Mouse (Mus musculus) inflammation-experienced regulatory T-cells (primary cell): ENCODE data around the gene Gm6401. TPM values are rescaled to one million over a fixed set of nuclear protein-coding genes. Genes with fewer than 3 reads are reported as not detected.

ENCODE experiments used
- polyA plus RNA-seq, 2 experiments: library from polyadenylated mRNA; unstranded; fragments of 100-300 nt; shearing (Covaris generic); gene quantifications; one replicate each; pipeline ENCODE4 v1.2.1; 2017

The Gm6401 gene
- not detected for polyA plus RNA-seq

DNA sequence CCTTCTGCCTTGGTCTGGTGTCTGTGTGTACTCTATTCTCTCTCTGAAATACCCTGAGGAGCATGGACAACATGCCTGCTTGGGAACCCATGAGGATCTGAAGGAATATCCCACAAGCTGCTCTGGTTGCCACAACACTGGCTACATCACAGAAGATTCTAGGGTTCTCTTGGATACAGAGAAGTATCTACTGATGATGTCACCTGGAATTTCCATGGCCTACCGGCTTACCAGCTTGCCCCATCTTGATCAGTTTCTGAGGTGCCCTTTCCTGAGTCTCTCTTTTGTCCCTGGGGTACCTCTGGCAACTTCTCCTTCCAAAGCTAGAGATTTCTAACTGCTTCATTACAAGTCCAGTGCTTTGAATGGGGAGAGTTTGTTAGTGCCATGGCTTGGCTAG lies at the start of gene Gm6401:
Gm6401 (minus strand) TSS at position 101 of the 400 bp plus-strand sequence.

GRCm38 (mm10) chr14:41983225-41983624 lies 15.5 kb upstream of the Gm6401 start, which contains the start of gene Gm3543:
Gene Gm3543, minus strand, starts transcription at chr14:41983325.

DNA sequence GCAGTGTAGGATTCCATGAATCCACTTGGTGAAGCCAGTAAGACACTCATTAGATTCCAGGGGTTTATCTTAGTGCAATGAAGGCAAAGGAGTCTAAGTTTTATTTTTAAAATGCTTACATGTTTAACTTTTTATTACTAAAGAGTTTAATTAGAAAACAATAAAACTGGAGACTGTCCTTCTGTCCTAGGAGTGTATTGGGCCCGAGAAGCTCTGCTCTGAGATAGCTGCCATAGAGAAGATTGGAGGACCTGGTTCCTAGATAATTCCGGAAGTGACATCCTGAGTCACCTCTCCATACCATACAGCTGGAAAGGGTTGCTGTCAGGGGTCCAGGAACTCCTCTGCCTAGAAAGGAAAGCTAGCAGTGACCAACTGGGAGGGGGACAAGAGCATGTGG lies 24.0 kb downstream of the Gm6401 start, which contains the start of gene 1700024B05Rik:
1700024B05Rik (plus strand) TSS at position 301 of the 400 bp plus-strand sequence.

GRCm38 (mm10) chr14:41924649-41925048 lies 43.1 kb downstream of the Gm6401 start, which contains the start of gene 1700049E17Rik1:
Gene 1700049E17Rik1, plus strand, starts transcription at chr14:41924949.

Other genes starting within 250 kb of the Gm6401 start
- gene Gm7929, start 217.3 kb downstream of the Gm6401 start, polyA plus RNA-seq: not detected
- not detected for gene Gm47189, start 195.5 kb downstream of the Gm6401 start, polyA plus RNA-seq
- gene Gm7980, start 60.6 kb downstream of the Gm6401 start, polyA plus RNA-seq: not detected
- not detected for gene 1700049E17Rik1, start 43.0 kb downstream of the Gm6401 start, polyA plus RNA-seq
- 1 to 10 TPM in 1 of 2 experiments, under 1 TPM in 1; 0.28 to 1.6 TPM for gene 1700024B05Rik, start 23.9 kb downstream of the Gm6401 start, polyA plus RNA-seq
- gene Gm3543, start 15.4 kb upstream of the Gm6401 start, polyA plus RNA-seq: not detected
- under 1 TPM in 1 of 2 experiments, not detected in 1; 0.28 TPM for gene Gm7951, start 149.4 kb upstream of the Gm6401 start, polyA plus RNA-seq
- gene Gm17027, start 194.7 kb upstream of the Gm6401 start, polyA plus RNA-seq: not detected
- not detected for gene Gm3573, start 222.9 kb upstream of the Gm6401 start, polyA plus RNA-seq